Mouse (Mus musculus): ENCODE data around the gene Emc8. TPM values are rescaled to one million over a fixed set of nuclear protein-coding genes. Genes with fewer than 3 reads are reported as not detected.

Gene Emc8
- polyA plus RNA-seq, 1 experiment from 2014 or later, result 276 TPM

DNA sequence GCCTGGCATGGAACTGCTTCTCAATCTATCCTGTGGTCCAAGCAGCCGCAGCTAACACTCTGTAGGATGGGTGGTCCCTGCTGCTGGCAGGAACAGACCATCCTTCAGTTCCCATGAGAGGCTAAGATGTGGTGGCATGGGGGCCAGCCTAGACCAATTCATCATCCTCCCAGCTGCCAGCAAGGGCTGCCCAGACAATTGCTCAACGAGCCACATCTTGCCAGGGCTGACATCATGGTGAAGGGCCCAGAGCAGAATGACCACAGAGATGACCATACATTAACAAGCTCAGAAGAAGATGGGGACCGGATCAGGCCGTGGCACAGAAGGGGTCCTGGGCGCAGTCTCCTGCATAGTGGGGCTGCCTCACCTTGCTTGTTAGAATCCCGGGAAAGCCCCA is 57.5 kb downstream of the Emc8 start:
- no peaks in the 10 kb centered on the region for H3K9me3 ChIP-seq (ENCODE audit: control insufficient read depth, low read length)
- no peak overlapping the region for H3K4me3 ChIP-seq (ENCODE audit: low read depth, low read length)
- H3K27ac ChIP-seq (ENCODE audit: low read depth, low read length), result no peak overlapping the region
- H3K27me3 ChIP-seq (ENCODE audit: control insufficient read depth, insufficient read depth, low read length), result 0 out of 2 replicates have a peak, but pooled peaks cover 4% of the 10 kb centered on the region
- no peak overlapping the region for H3K9ac ChIP-seq (ENCODE audit: low read depth, low read length)
- no peaks in the 10 kb centered on the region for H3K4me1 ChIP-seq (replicated peaks; ENCODE audit: control insufficient read depth, insufficient read depth, low read length)
- H3K36me3 ChIP-seq (ENCODE audit: control insufficient read depth, insufficient read depth, low read length), result no peaks in the 10 kb centered on the region
- WGBS, result 79% methylated on average over 6 of the region's 6 CpGs
- no peak for ATAC-seq (ENCODE audit: low FRiP score)
- DNase-seq (ENCODE audit: low spot score), result no peak
- no peak overlapping the region for H3K4me2 ChIP-seq (replicated peaks; ENCODE audit: low read depth, low read length)

DNA sequence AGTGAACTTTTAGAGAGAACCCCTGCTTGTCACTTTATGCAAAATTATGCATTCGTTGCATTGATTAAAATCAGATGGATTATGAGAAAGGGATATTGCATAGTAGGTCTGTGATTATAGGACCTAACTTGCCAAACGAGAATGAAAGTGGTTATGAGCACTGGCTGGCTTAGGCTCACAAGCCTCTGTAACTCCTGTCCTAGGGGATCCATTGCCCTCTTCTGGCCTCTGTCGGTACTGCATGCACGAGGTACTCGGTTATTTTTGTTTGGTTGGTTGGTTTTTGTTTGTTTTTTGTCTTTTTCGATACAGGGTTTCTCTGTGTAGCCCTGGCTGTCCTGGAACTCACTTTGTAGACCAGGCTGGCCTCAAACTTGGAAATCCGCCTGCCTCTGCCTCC is 60.5 kb downstream of the Emc8 start:
- H3K36me3 ChIP-seq (ENCODE audit: control insufficient read depth, insufficient read depth, low read length), result no peaks in the 10 kb centered on the region
- no peaks in the 10 kb centered on the region for H3K9me3 ChIP-seq (ENCODE audit: control insufficient read depth, low read length)
- ATAC-seq (ENCODE audit: low FRiP score), result peak; percentile 60; the same call in 1 of the 2 replicates
- no peak overlapping the region for H3K4me2 ChIP-seq (replicated peaks; ENCODE audit: low read depth, low read length)
- H3K4me1 ChIP-seq (replicated peaks; ENCODE audit: control insufficient read depth, insufficient read depth, low read length), result 0 out of 2 replicates have a peak, but pooled peaks cover under 1% of the 10 kb centered on the region
- H3K27ac ChIP-seq (ENCODE audit: low read depth, low read length), result no peak overlapping the region
- H3K9ac ChIP-seq (ENCODE audit: low read depth, low read length), result no peak overlapping the region
- 0 out of 2 replicates have a peak, but pooled peaks cover 4% of the 10 kb centered on the region for H3K27me3 ChIP-seq (ENCODE audit: control insufficient read depth, insufficient read depth, low read length)
- H3K4me3 ChIP-seq (ENCODE audit: low read depth, low read length), result no peak overlapping the region
- peak; percentile 84 for DNase-seq (ENCODE audit: low spot score)
- 13% methylated on average over 7 of the region's 7 CpGs for whole genome bisulfite sequencing

DNA sequence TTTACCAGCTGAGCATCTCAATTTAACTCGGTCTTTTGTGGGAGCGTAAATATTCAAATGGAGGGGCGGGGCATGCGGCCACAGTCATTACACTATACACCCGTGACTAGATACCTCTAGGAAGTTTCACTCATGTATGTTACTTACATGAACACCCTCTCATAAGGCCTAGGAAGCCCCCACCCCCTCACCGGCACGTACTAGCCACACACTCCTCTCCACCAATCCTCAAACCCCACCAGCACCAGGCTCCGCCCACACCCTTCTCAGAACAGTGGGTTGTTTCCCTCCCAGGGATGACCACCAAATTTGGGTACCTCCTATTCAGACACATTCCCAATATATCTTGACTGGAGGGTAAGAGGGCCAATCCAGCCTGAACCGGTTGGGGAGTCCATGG is 60.9 kb downstream of the Emc8 start:
- H3K27me3 ChIP-seq (ENCODE audit: control insufficient read depth, insufficient read depth, low read length), result 0 out of 2 replicates have a peak, but pooled peaks cover 4% of the 10 kb centered on the region
- ATAC-seq (ENCODE audit: low FRiP score) (peak; percentile 65; the same call in 1 of the 2 replicates), DNase-seq (ENCODE audit: low spot score) (no peak)
- 88% methylated on average over 9 of the region's 9 CpGs for WGBS
- no peaks in the 10 kb centered on the region for H3K9me3 ChIP-seq (ENCODE audit: control insufficient read depth, low read length)
- no peak overlapping the region for H3K9ac ChIP-seq (ENCODE audit: low read depth, low read length)
- H3K27ac ChIP-seq (ENCODE audit: low read depth, low read length), result no peak overlapping the region
- peaks cover 3% of the 10 kb centered on the region; the same call in 1 of the 2 replicates for H3K4me1 ChIP-seq (replicated peaks; ENCODE audit: control insufficient read depth, insufficient read depth, low read length)
- no peaks in the 10 kb centered on the region for H3K36me3 ChIP-seq (ENCODE audit: control insufficient read depth, insufficient read depth, low read length)
- H3K4me3 ChIP-seq (ENCODE audit: low read depth, low read length), result no peak overlapping the region
- H3K4me2 ChIP-seq (replicated peaks; ENCODE audit: low read depth, low read length), result no peak overlapping the region

Other genes with a start within 250 kb of the Emc8 start
- 94.8 and 96.9 TPM in 2 replicates for gene Gins2, start 79.3 kb downstream of the Emc8 start, polyA plus RNA-seq (2014; fragmentation: Nextera tagmentation; extraction: Ambion mirVana)
- gene 1190005I06Rik, start 20.9 kb downstream of the Emc8 start, polyA plus RNA-seq (2014; fragmentation: Nextera tagmentation; extraction: Ambion mirVana), result 2.4 and 3.7 TPM in 2 replicates
- 2.6 and 3.1 TPM in 2 replicates for gene Gm27021, start 494 bp downstream of the Emc8 start, polyA plus RNA-seq (2014; fragmentation: Nextera tagmentation; extraction: Ambion mirVana)
- 977 and 997 TPM in 2 replicates for gene Cox4i1, start 351 bp downstream of the Emc8 start, polyA plus RNA-seq (2014; fragmentation: Nextera tagmentation; extraction: Ambion mirVana)
- 3.6 and 3.9 TPM in 2 replicates for gene Irf8, start 67.8 kb upstream of the Emc8 start, polyA plus RNA-seq (2014; fragmentation: Nextera tagmentation; extraction: Ambion mirVana)

Measured in hindbrain, embryonic 11.5 days (tissue).